Mouse (Mus musculus) bone marrow macrophage, adult 2 months (primary cell): ENCODE results near the gene Chmp6.

Experiments used
- CTCF ChIP-seq: IDR thresholded peaks from 2 replicates; pipeline ENCODE4 v1.5.1; 2012; ENCODE audit warnings: low read depth, mild to moderate bottlenecking, low read length, moderate library complexity
- POLR2A ChIP-seq: IDR thresholded peaks from 2 replicates; pipeline ENCODE4 v1.6.1; 2012; ENCODE audit warnings: mild to moderate bottlenecking, low read depth, low read length, borderline replicate concordance

GRCm38 (mm10) chr11:119918521-119918920, 5.3 kb downstream of the Chmp6 start:
- no peak for TF ChIP-seq CTCF
- TF ChIP-seq POLR2A = no peak
